Mouse (Mus musculus) cerebellum, adult 11-12 months (tissue): Measurements from ENCODE around the gene Zrsr1.
A peak's percentile ranks its signal among the peaks of the same experiment; 100 is the strongest.

ENCODE experiments used
- DNase-seq: peaks from one replicate; pipeline ENCODE4 v3.0.0; 2022

Zrsr1 gene

GRCm38 (mm10) chr11:22971835-22972709, at the start of gene Zrsr1:
Zrsr1 (plus strand) TSS chr11:22972005.
- peak; percentile 86 for DNase-seq

- no peak for DNase-seq
Measured at GRCm38 (mm10) chr11:22922546-22922945, 49.3 kb upstream of the Zrsr1 start.

- DNase-seq = no peak
Measured at GRCm38 (mm10) chr11:22923606-22924005, 48.2 kb upstream of the Zrsr1 start.

- no peak for DNase-seq
Measured at GRCm38 (mm10) chr11:22928586-22929169, 43.1 kb upstream of the Zrsr1 start.

DNA sequence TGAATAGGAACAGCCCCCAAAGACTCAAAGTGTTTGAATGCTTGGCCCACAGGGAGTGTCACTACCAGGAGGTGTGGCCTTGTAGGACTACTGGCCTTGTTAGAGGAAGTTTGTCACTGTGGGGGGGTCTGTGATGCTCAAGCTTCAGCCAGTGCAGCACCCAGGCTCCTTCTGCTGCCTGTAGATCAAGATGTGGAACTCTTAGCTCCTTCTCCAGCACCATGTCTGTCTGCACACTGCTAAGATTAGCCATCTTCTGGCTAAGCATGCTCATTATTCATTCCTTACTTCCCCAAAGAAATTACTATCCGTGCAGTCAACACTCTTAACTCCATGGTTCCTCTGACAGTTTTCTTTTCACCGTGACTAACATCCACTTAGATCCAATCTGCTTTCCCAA, 41.7 kb upstream of the Zrsr1 start:
- DNase-seq = no peak

- DNase-seq = no peak
Measured at GRCm38 (mm10) chr11:22931320-22931905, 40.4 kb upstream of the Zrsr1 start.

DNA sequence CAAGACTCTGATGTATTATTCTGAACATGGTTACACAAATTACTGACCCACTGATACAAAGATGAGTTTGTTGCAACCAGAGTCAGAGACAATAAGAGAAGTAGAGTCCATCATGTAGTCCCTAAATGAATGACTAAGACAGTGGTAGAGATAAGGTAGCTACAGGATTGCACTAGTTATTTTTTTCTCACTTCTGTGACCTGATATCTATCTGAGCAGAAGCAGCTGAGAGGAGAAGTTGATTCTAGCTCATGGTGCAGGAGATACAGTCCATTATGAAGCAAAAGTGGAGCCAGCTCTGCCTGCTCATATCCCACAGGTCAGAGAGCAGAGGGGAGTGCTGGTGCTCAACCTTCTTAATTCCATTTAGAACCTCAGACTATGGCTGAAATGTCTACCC, 39.6 kb upstream of the Zrsr1 start:
- no peak for DNase-seq

DNA sequence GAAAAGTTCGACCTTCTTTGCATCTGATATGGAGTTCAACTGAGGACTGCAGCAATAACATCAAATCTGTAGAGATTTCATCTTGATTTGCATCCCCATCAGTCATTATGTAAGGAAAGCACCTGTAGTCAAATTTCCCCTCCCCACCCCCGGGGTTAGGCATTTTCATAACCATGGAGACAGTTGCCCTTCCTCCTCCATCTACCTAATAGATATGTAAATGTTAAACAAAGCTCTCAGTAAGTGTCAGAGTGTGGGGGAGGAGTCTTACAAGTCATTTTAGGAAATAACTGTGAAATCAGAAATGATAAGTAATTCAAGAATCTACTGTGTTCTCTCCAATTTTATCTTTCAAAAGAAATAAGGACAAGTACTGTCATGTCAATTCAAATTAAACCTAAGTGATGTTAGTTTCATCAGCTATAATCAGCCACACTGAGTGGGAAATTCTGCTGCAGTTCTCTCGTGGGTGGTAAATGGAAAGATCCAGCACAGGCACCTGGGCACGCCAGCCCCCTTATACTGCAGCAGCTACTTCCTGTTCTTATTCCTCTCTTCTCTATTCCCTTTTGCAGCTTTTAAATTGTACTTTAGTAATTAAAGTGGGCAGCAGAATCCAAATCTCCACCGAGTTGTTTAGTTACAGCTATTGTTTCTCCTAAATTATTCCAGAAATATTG, 35.2 kb upstream of the Zrsr1 start:
- DNase-seq = no peak

DNA sequence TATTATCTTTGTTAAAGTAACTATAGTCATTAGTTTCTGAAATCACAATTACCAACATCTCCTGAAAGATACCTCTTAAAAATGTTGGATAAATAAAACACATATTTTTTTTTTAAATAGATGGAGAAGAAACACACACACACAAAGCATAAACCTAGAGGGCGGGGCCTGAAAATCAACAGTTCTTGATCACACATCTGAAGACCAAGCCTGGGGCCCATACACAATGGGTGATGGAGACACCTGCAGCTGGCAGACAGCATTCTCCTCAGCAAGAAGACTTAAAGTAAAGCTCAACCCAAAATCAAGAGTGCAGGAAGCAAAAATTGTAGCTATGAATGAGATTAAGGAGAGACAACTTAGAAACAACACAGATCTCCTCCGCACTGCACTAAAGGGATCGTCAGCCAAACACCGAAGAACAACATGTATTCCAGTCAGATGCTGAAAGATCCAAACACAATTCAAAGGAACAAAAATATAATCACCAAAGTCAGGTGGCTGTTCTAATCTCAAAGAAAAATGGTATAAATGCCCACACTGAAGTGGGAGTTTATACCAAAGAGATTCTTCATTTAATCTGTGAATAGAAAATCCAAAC, 34.0 kb upstream of the Zrsr1 start:
- DNase-seq = no peak

- no peak for DNase-seq
Measured at GRCm38 (mm10) chr11:22938983-22939382, 32.8 kb upstream of the Zrsr1 start.

- no peak for DNase-seq
Measured at GRCm38 (mm10) chr11:22949101-22949500, 22.7 kb upstream of the Zrsr1 start.

- DNase-seq = no peak
Measured at GRCm38 (mm10) chr11:22950131-22950530, 21.7 kb upstream of the Zrsr1 start.

- no peak for DNase-seq
Measured at GRCm38 (mm10) chr11:22952668-22953067, 19.1 kb upstream of the Zrsr1 start.

DNA sequence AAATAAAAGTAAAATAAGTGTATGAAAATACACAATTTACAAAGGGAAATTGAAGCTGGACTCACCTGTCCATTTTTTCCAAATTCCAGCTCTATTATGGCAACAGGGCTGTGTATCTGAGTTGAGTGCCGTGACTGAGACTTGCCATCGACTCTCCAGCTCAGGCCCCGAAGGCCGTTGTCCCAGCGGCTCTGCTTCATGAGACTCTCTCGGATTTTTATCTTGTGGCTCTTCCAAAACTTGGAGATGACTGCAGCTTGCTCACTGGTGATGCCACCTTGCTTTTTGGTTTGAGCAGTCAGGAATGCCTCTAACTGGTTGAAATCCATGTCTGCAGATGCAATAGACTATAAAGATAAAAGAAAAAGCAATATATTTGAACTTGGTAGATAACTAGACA, 15.5 kb upstream of the Zrsr1 start:
- DNase-seq = no peak

- DNase-seq = no peak
Measured at GRCm38 (mm10) chr11:22956830-22957229, 15.0 kb upstream of the Zrsr1 start.

DNA sequence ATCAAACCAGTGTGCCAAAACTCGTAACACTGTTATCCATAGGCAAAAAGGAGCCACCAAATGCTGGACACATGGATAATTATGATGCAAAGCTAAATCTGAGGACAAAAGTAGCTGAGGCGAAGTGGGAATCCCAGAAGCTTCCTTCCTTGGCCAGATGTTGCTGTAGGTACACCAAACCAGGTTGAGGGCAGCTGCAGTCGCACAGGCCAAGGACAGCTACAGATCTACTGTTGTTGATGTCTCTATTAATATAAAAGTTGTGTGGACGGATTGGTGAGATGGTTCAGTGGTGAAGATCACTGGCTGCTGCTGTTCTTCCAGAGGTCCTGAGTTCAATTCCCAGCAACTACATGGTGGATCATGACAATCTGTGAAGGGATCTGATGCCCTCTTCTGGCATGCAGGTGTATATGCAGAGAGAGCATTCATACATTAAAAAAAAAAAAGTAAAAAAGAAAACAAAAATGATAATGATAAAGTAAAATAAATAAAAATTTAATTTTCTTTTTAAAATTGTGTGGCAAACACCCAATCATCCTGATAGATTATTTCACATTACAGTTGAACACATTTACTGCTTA, 13.9 kb upstream of the Zrsr1 start:
- no peak for DNase-seq

GRCm38 (mm10) chr11:22962101-22962500, 9.7 kb upstream of the Zrsr1 start:
- no peak for DNase-seq

DNA sequence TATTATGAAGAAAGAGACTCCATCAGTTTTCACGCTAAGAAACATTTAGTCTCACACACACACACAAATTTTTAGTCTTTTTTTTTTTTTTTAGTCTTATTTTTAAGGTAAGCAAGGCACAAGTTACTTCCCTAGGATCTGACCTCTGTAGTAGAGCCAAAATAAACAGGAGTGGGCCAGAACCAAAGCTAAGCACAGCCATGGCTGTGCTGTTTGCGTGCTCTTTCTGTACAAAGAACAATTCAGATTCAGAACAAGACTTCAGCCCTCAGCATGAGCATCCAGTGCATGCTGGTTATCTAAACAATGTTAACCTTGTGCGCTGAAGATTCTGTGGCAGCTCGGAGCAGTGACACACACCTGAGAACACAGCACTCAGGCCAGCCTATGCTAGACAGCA, 7.4 kb upstream of the Zrsr1 start:
- no peak for DNase-seq

DNA sequence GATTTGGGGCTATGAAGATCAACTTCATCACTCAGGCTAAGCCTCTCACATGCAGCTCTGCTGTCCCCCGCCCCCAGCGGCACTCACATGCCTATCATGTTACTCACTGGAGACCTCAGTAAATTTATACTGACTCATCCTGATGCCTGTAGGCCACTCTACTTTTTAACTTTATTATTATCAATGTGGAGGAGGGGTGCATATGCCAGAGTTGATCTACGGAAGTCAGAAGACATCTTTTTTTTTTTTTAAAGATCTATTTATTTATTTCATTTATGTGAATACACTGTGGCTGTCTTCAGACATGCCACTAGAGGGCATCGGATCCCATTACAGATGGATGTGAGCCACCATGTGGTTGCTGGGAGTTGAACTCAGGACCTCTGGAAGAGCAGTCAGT, 6.3 kb upstream of the Zrsr1 start:
- no peak for DNase-seq

- DNase-seq = no peak
Measured at GRCm38 (mm10) chr11:22969486-22969885, 2.3 kb upstream of the Zrsr1 start.

GRCm38 (mm10) chr11:22970546-22970945, 1.3 kb upstream of the Zrsr1 start:
- DNase-seq = no peak

- DNase-seq = peak; percentile 85
Measured at GRCm38 (mm10) chr11:22972746-22973526, 1.1 kb downstream of the Zrsr1 start.
